Mouse (Mus musculus) liver, postnatal 0 days (tissue): ENCODE results near the gene Coro6.

Source experiments
- CTCF ChIP-seq: sonication (generic); IDR thresholded peaks from 2 replicates; pipeline ENCODE4 v1.5.1; 2016; ENCODE audit warnings: antibody characterized with exemption, low read depth
- EP300 ChIP-seq: IDR thresholded peaks from 2 replicates; pipeline ENCODE4 v1.6.1; 2016; ENCODE audit warnings: antibody characterized with exemption, low read depth, mild to moderate bottlenecking

DNA sequence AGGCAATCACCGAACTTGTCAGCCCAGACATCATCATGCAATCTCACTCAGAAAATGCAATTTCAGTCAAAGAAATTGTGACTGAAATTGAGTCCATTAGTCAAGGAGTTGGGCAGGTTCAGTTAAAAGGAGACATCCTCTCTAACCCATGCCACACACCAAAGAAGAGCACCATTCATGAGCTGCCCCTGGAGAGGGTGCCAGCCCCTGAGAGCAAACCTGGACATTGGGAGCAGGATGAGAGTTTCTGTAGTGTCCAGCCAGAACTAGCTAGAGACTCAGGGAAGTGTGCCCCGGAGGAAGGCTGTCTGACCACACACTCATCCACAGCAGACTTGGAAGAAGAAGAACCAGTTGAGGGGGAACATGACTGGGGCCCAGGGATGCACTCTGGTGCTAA is 8.8 kb upstream of the Coro6 start:
- TF ChIP-seq CTCF, result no peak
- no peak for TF ChIP-seq EP300
